Comparison of ENCODE assay signal across 9 mouse cellular contexts in genomic region chr11:118908431-118908980, GRCm38 (mm10). TPM values are rescaled to one million over a fixed set of nuclear protein-coding genes. Genes with fewer than 3 reads are reported as not detected.
DNase-seq lines count a peak whose midpoint lies in the region; ATAC-seq and TF ChIP-seq lines count a peak whose summit lies in the region.
"Had no signal": no experiment of that assay in that cellular context is flagged by ENCODE, and none has a peak within 500 bp of the region (broad histone marks: within the 10 kb centered on the region; RNA-seq: fewer than 3 reads in every experiment).

No protein-coding gene starts in this region.

- peak overlapping the region; percentile 50 for H3K4me3 ChIP-seq in heart, embryonic 12.5 days
- peak overlapping the region; percentile 19 for H3K4me3 ChIP-seq in ES-Bruce4 (ENCODE audit: low read depth, low read length)
- peak overlapping the region; percentile 49 for H3K4me3 ChIP-seq in embryonic facial prominence, embryonic 15.5 days (replicated peaks)
- peak overlapping the region; percentile 47 for H3K4me3 ChIP-seq in limb, embryonic 15.5 days

- under 1% methylated on average over 51 of the region's 52 CpGs for WGBS in heart, embryonic 12.5 days
- 1% methylated on average over 52 of the region's 52 CpGs for WGBS in embryonic facial prominence, embryonic 15.5 days
- under 1% methylated on average over 41 of the region's 52 CpGs for WGBS in limb, embryonic 15.5 days

- peaks cover 80% of the 10 kb centered on the region for H3K27me3 ChIP-seq in heart, embryonic 12.5 days (replicated peaks)
- H3K27me3 ChIP-seq in ES-Bruce4 (ENCODE audit: control insufficient read depth, insufficient read depth, low read length, poor library complexity, severe bottlenecking): peaks cover 22% of the 10 kb centered on the region
- H3K27me3 ChIP-seq in embryonic facial prominence, embryonic 15.5 days: peaks cover 74% of the 10 kb centered on the region
- H3K27me3 ChIP-seq in limb, embryonic 15.5 days: peaks cover 61% of the 10 kb centered on the region

- no peaks in the 10 kb centered on the region for H3K36me3 ChIP-seq in heart, embryonic 12.5 days
- H3K36me3 ChIP-seq in ES-Bruce4 (ENCODE audit: control insufficient read depth, insufficient read depth, low read length, poor library complexity, severe bottlenecking): no peaks in the 10 kb centered on the region
- H3K36me3 ChIP-seq in embryonic facial prominence, embryonic 15.5 days: no peaks in the 10 kb centered on the region
- no peaks in the 10 kb centered on the region for H3K36me3 ChIP-seq in limb, embryonic 15.5 days

- H3K4me2 ChIP-seq in heart, embryonic 12.5 days: peak overlapping the region; percentile 79
- H3K4me2 ChIP-seq in embryonic facial prominence, embryonic 15.5 days (replicated peaks): peak overlapping the region; percentile 92
- peak overlapping the region; percentile 96 for H3K4me2 ChIP-seq in limb, embryonic 15.5 days

- TF ChIP-seq CTCF in ES-Bruce4 (IDR thresholded peaks at IDR 0.05; ENCODE audit: low read depth, low read length): no peak

- TF ChIP-seq EP300 in ES-Bruce4 (IDR thresholded peaks at IDR 0.05; ENCODE audit: insufficient read depth, low read depth, low read length): no peak

- no peak for DNase-seq in heart, adult 8-10 months (ENCODE audit: low spot score)
- no peak for DNase-seq in thymus, adult 18-20 months
- no peak for DNase-seq in frontal cortex, postnatal 14 days (ENCODE audit: low spot score in 2 of 2)
- DNase-seq in lung, postnatal 10 days: no peak
- DNase-seq: lung, postnatal 14 days had no signal

- H3K9ac ChIP-seq in heart, embryonic 12.5 days: no peak overlapping the region
- peak overlapping the region; percentile 69; the same call in 1 of the 2 replicates for H3K9ac ChIP-seq in ES-Bruce4 (ENCODE audit: low read depth, poor library complexity, severe bottlenecking)
- H3K9ac ChIP-seq in embryonic facial prominence, embryonic 15.5 days: no peak overlapping the region
- H3K9ac ChIP-seq in limb, embryonic 15.5 days: no peak overlapping the region

- no peaks in the 10 kb centered on the region for H3K9me3 ChIP-seq in heart, embryonic 12.5 days (replicated peaks)
- no peaks in the 10 kb centered on the region for H3K9me3 ChIP-seq in ES-Bruce4 (replicated peaks; ENCODE audit: control insufficient read depth, insufficient read depth, low read length, poor library complexity, severe bottlenecking)
- H3K9me3 ChIP-seq in embryonic facial prominence, embryonic 15.5 days (replicated peaks): no peaks in the 10 kb centered on the region
- H3K9me3 ChIP-seq in limb, embryonic 15.5 days: no peaks in the 10 kb centered on the region

- peaks cover 21% of the 10 kb centered on the region for H3K4me1 ChIP-seq in heart, embryonic 12.5 days (replicated peaks)
- H3K4me1 ChIP-seq in ES-Bruce4 (ENCODE audit: control insufficient read depth, insufficient read depth, low read length): no peaks in the 10 kb centered on the region
- peaks cover 27% of the 10 kb centered on the region for H3K4me1 ChIP-seq in embryonic facial prominence, embryonic 15.5 days
- H3K4me1 ChIP-seq in limb, embryonic 15.5 days: peaks cover 33% of the 10 kb centered on the region

- H3K27ac ChIP-seq in heart, embryonic 12.5 days (ENCODE audit: poor library complexity, severe bottlenecking): no peak overlapping the region
- no peak overlapping the region for H3K27ac ChIP-seq in ES-Bruce4 (ENCODE audit: insufficient read depth, low read length)
- no peak overlapping the region for H3K27ac ChIP-seq in embryonic facial prominence, embryonic 15.5 days (replicated peaks)
- no peak overlapping the region for H3K27ac ChIP-seq in limb, embryonic 15.5 days

- ATAC-seq in heart, embryonic 12.5 days (ENCODE audit: insufficient number of reproducible peaks, low FRiP score): no peak
- 0 out of 2 replicates have a peak, but pooled peaks have one; percentile 26 for ATAC-seq in embryonic facial prominence, embryonic 15.5 days (ENCODE audit: insufficient number of reproducible peaks, low FRiP score, low TSS enrichment, low read depth)
- no peak for ATAC-seq in limb, embryonic 15.5 days (ENCODE audit: insufficient number of reproducible peaks, low FRiP score, low TSS enrichment, low read depth)

- TF ChIP-seq POLR2A in ES-Bruce4 (IDR thresholded peaks at IDR 0.05; ENCODE audit: insufficient read depth, low read length): no peak

RNA-seq across cellular contexts. Expression of gene Rbfox3, which starts 2.9 kb away (rescaled TPM):
- 0.08 and 0.26 TPM in 2 replicates for polyA plus RNA-seq in heart, embryonic 12.5 days (2016; fragmentation: Nextera tagmentation; extraction: Ambion mirVana)
- total RNA-seq in heart, adult 8-10 months (2022): under 1 TPM in 3 of 4 experiments, not detected in 1; 0.14 to 0.19 (median 0.16) TPM
- polyA plus RNA-seq in ES-Bruce4 (2011; ENCODE audit: insufficient read depth, insufficient read length, low read depth, missing spikeins): 0.78 and 0.85 TPM in 2 replicates
- polyA plus RNA-seq in embryonic facial prominence, embryonic 15.5 days (2015; fragmentation: Nextera tagmentation; extraction: Ambion mirVana): 0.55 and 0.58 TPM in 2 replicates
- polyA plus RNA-seq in limb, embryonic 15.5 days (2015; fragmentation: Nextera tagmentation; extraction: Ambion mirVana): 0.26 and 0.32 TPM in 2 replicates
